Mouse (Mus musculus): Measurements from ENCODE around the gene Acrbp. TPM values are rescaled to one million over a fixed set of nuclear protein-coding genes. Genes with fewer than 3 reads are reported as not detected.

Acrbp gene
- polyA plus RNA-seq, 1 experiment from 2014 or later = 7.4 TPM

DNA sequence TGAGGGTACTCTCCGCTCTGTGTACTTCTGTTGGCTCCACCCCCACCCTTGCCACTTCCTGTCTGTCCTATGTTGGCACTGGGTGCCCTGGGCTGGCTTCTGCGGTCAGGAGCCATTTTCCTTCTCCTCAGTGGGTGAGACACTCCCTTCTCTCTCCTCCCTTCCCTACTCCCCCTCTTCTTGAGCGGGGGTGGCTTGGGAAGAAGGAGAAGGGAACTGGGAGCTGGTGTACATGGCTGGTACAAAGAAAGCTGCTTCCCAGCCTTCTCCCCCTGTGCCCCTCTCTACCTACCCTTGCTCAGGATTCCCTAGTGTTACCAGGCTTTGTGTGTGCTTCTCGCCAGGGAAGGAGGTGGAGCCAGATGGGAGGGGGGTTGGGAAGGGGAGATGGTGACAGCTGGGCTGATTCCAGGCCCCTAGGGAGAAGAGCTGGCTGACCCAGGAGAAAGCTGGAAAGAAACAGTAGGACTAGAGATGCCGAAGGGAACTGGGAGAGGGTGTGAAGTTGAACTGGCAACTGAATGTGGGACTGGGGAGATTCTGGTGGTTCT lies 50.0 kb downstream of the Acrbp start:
- H3K9me3 ChIP-seq (ENCODE audit: control insufficient read depth, low read length) = no peaks in the 10 kb centered on the region
- H3K27me3 ChIP-seq (replicated peaks; ENCODE audit: control insufficient read depth, insufficient read depth, low read length) = no peaks in the 10 kb centered on the region
- H3K36me3 ChIP-seq (ENCODE audit: control insufficient read depth, insufficient read depth, low read length) = peaks cover 35% of the 10 kb centered on the region
- no peak for DNase-seq (ENCODE audit: low spot score)
- peak overlapping the region; percentile 98; the same call in 1 of the 2 replicates for H3K4me3 ChIP-seq (ENCODE audit: low read depth, low read length)
- no peak overlapping the region for H3K27ac ChIP-seq (ENCODE audit: low read depth, low read length)
- H3K9ac ChIP-seq (ENCODE audit: low read depth, low read length) = no peak overlapping the region
- H3K4me1 ChIP-seq (replicated peaks; ENCODE audit: control insufficient read depth, insufficient read depth, low read length) = peaks cover 31% of the 10 kb centered on the region
- H3K4me2 ChIP-seq = peak overlapping the region; percentile 80
- WGBS = 70% methylated on average over 5 of the region's 5 CpGs
- ATAC-seq (replicated peaks; ENCODE audit: low FRiP score) = no peak

DNA sequence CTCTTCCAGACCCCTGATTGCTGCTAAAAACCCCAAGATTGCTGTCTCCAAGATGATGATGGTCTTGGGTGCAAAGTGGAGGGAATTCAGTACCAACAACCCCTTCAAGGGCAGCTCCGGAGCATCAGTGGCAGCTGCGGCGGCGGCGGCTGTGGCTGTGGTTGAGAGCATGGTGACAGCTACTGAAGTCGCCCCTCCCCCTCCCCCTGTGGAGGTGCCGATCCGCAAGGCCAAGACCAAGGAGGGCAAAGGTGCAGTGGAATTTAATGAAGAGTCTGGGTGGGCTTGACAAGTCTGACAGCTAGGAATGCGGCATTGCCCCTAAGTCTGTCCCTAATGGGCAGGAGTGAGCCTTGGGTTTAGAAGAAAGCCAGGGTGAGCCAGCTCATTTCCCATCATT lies 52.0 kb downstream of the Acrbp start:
- Histone ChIP-seq H3K36me3 (ENCODE audit: control insufficient read depth, insufficient read depth, low read length) (peaks cover 53% of the 10 kb centered on the region), H3K4me2 (no peak overlapping the region), H3K4me3 (ENCODE audit: low read depth, low read length) (no peak overlapping the region), H3K9me3 (ENCODE audit: control insufficient read depth, low read length) (no peaks in the 10 kb centered on the region), H3K9ac (ENCODE audit: low read depth, low read length) (no peak overlapping the region), H3K27me3 (replicated peaks; ENCODE audit: control insufficient read depth, insufficient read depth, low read length) (no peaks in the 10 kb centered on the region), H3K4me1 (replicated peaks; ENCODE audit: control insufficient read depth, insufficient read depth, low read length) (peaks cover 25% of the 10 kb centered on the region), H3K27ac (ENCODE audit: low read depth, low read length) (no peak overlapping the region)
- WGBS = 88% methylated on average over 9 of the region's 9 CpGs
- DNase-seq (ENCODE audit: low spot score) (no peak), ATAC-seq (replicated peaks; ENCODE audit: low FRiP score) (no peak)

- no peak overlapping the region for H3K4me3 ChIP-seq (ENCODE audit: low read depth, low read length)
- WGBS = 51% methylated on average over 4 of the region's 4 CpGs
- DNase-seq (ENCODE audit: low spot score) (no peak), ATAC-seq (replicated peaks; ENCODE audit: low FRiP score) (peak; percentile 99)
- H3K9me3 ChIP-seq (ENCODE audit: control insufficient read depth, low read length) = no peaks in the 10 kb centered on the region
- no peak overlapping the region for H3K4me2 ChIP-seq
- no peak overlapping the region for H3K9ac ChIP-seq (ENCODE audit: low read depth, low read length)
- H3K36me3 ChIP-seq (ENCODE audit: control insufficient read depth, insufficient read depth, low read length) = peaks cover 81% of the 10 kb centered on the region
- peak overlapping the region; percentile 54 for H3K27ac ChIP-seq (ENCODE audit: low read depth, low read length)
- H3K27me3 ChIP-seq (replicated peaks; ENCODE audit: control insufficient read depth, insufficient read depth, low read length) = no peaks in the 10 kb centered on the region
- peaks cover 10% of the 10 kb centered on the region for H3K4me1 ChIP-seq (replicated peaks; ENCODE audit: control insufficient read depth, insufficient read depth, low read length)
These were observed 54.7 kb downstream of the Acrbp start for GRCm38 (mm10) chr6:125104223-125104622.

DNA sequence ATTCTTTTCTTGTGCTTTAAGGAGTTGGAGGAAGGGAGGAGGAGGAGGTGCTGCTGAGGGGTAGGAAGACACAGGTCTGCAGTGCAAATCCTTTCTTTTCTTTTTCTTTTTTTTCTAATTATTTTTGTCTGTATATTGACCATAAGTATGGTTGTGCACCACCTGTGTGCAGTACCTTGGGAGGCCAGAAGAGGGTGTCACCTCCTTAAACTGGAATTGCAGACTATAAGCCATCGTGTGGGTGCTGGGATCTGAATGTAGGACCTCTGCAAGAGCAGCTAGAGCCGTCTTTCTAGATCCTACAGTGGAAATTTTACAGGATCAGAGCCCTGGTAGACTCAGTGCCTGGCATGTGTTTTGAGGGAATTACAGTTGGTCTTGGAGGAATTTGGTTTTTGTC lies 58.2 kb downstream of the Acrbp start:
- peaks cover 5% of the 10 kb centered on the region for H3K4me1 ChIP-seq (replicated peaks; ENCODE audit: control insufficient read depth, insufficient read depth, low read length)
- no peak overlapping the region for H3K27ac ChIP-seq (ENCODE audit: low read depth, low read length)
- WGBS = 92% methylated on average over 2 of the region's 2 CpGs
- H3K27me3 ChIP-seq (replicated peaks; ENCODE audit: control insufficient read depth, insufficient read depth, low read length) = no peaks in the 10 kb centered on the region
- H3K36me3 ChIP-seq (ENCODE audit: control insufficient read depth, insufficient read depth, low read length) = peaks cover 88% of the 10 kb centered on the region
- no peak for ATAC-seq (replicated peaks; ENCODE audit: low FRiP score)
- no peak for DNase-seq (ENCODE audit: low spot score)
- H3K9me3 ChIP-seq (ENCODE audit: control insufficient read depth, low read length) = no peaks in the 10 kb centered on the region
- H3K4me2 ChIP-seq = no peak overlapping the region
- H3K4me3 ChIP-seq (ENCODE audit: low read depth, low read length) = no peak overlapping the region
- H3K9ac ChIP-seq (ENCODE audit: low read depth, low read length) = no peak overlapping the region

- Histone ChIP-seq H3K27me3 (replicated peaks; ENCODE audit: control insufficient read depth, insufficient read depth, low read length) (no peaks in the 10 kb centered on the region), H3K4me1 (replicated peaks; ENCODE audit: control insufficient read depth, insufficient read depth, low read length) (peaks cover 5% of the 10 kb centered on the region), H3K4me3 (ENCODE audit: low read depth, low read length) (no peak overlapping the region), H3K9ac (ENCODE audit: low read depth, low read length) (no peak overlapping the region), H3K9me3 (ENCODE audit: control insufficient read depth, low read length) (no peaks in the 10 kb centered on the region), H3K27ac (ENCODE audit: low read depth, low read length) (no peak overlapping the region), H3K36me3 (ENCODE audit: control insufficient read depth, insufficient read depth, low read length) (peaks cover 96% of the 10 kb centered on the region), H3K4me2 (no peak overlapping the region)
- no peak for DNase-seq (ENCODE audit: low spot score)
- 91% methylated on average over 14 of the region's 14 CpGs for WGBS
- ATAC-seq (replicated peaks; ENCODE audit: low FRiP score) = no peak
These were observed 59.9 kb downstream of the Acrbp start for GRCm38 (mm10) chr6:125109371-125109770.

- Histone ChIP-seq H3K4me3 (ENCODE audit: low read depth, low read length) (no peak overlapping the region), H3K36me3 (ENCODE audit: control insufficient read depth, insufficient read depth, low read length) (peaks cover 88% of the 10 kb centered on the region), H3K4me2 (no peak overlapping the region), H3K27ac (ENCODE audit: low read depth, low read length) (no peak overlapping the region), H3K27me3 (replicated peaks; ENCODE audit: control insufficient read depth, insufficient read depth, low read length) (no peaks in the 10 kb centered on the region), H3K9me3 (ENCODE audit: control insufficient read depth, low read length) (no peaks in the 10 kb centered on the region), H3K4me1 (replicated peaks; ENCODE audit: control insufficient read depth, insufficient read depth, low read length) (no peaks in the 10 kb centered on the region), H3K9ac (ENCODE audit: low read depth, low read length) (no peak overlapping the region)
- WGBS = 92% methylated on average over 7 of the region's 7 CpGs
- DNase-seq (ENCODE audit: low spot score) (no peak), ATAC-seq (replicated peaks; ENCODE audit: low FRiP score) (no peak)
These were observed 61.4 kb downstream of the Acrbp start for GRCm38 (mm10) chr6:125110927-125111326.

GRCm38 (mm10) chr6:125112553-125112952 lies 63.1 kb downstream of the Acrbp start:
- no peak overlapping the region for H3K27ac ChIP-seq (ENCODE audit: low read depth, low read length)
- no peak for ATAC-seq (replicated peaks; ENCODE audit: low FRiP score)
- H3K9me3 ChIP-seq (ENCODE audit: control insufficient read depth, low read length) = no peaks in the 10 kb centered on the region
- H3K36me3 ChIP-seq (ENCODE audit: control insufficient read depth, insufficient read depth, low read length) = peaks cover 84% of the 10 kb centered on the region
- H3K4me1 ChIP-seq (replicated peaks; ENCODE audit: control insufficient read depth, insufficient read depth, low read length) = no peaks in the 10 kb centered on the region
- H3K4me3 ChIP-seq (ENCODE audit: low read depth, low read length) = no peak overlapping the region
- no peak for DNase-seq (ENCODE audit: low spot score)
- H3K27me3 ChIP-seq (replicated peaks; ENCODE audit: control insufficient read depth, insufficient read depth, low read length) = no peaks in the 10 kb centered on the region
- H3K9ac ChIP-seq (ENCODE audit: low read depth, low read length) = no peak overlapping the region
- no peak overlapping the region for H3K4me2 ChIP-seq
- 87% methylated on average over 11 of the region's 11 CpGs for WGBS

Small RNA genes lying within 50 kb of the gene (microRNA-seq; reads per million reads assigned to microRNA genes)
- not detected for gene Mir7045 (ENCODE audit: borderline number of aligned reads)

Other genes with a start within 250 kb of the Acrbp start
- 9.5 and 10.4 TPM in 2 replicates for gene Spsb2, start 241.0 kb upstream of the Acrbp start, polyA plus RNA-seq (2014; fragmentation: Nextera tagmentation; extraction: Ambion mirVana)
- gene Tpi1, start 235.4 kb upstream of the Acrbp start, polyA plus RNA-seq (2014; fragmentation: Nextera tagmentation; extraction: Ambion mirVana) = 1,267 and 1,294 TPM in 2 replicates
- 115 and 118 TPM in 2 replicates for gene Usp5, start 220.2 kb upstream of the Acrbp start, polyA plus RNA-seq (2014; fragmentation: Nextera tagmentation; extraction: Ambion mirVana)
- gene Cdca3, start 220.1 kb upstream of the Acrbp start, polyA plus RNA-seq (2014; fragmentation: Nextera tagmentation; extraction: Ambion mirVana) = 223 and 224 TPM in 2 replicates
- gene Gnb3, start 209.4 kb upstream of the Acrbp start, polyA plus RNA-seq (2014; fragmentation: Nextera tagmentation; extraction: Ambion mirVana) = 0.29 and 0.74 TPM in 2 replicates
- 8.6 and 11.3 TPM in 2 replicates for gene P3h3, start 191.9 kb upstream of the Acrbp start, polyA plus RNA-seq (2014; fragmentation: Nextera tagmentation; extraction: Ambion mirVana)
- 0.17 and 0.32 TPM in 2 replicates for gene Gpr162, start 185.7 kb upstream of the Acrbp start, polyA plus RNA-seq (2014; fragmentation: Nextera tagmentation; extraction: Ambion mirVana)
- not detected in 2 replicates for gene Cd4, start 161.5 kb upstream of the Acrbp start, polyA plus RNA-seq (2014; fragmentation: Nextera tagmentation; extraction: Ambion mirVana)
- gene Lag3, start 138.0 kb upstream of the Acrbp start, polyA plus RNA-seq (2014; fragmentation: Nextera tagmentation; extraction: Ambion mirVana) = 0.35 and 0.64 TPM in 2 replicates
- gene Ptms, start 129.6 kb upstream of the Acrbp start, polyA plus RNA-seq (2014; fragmentation: Nextera tagmentation; extraction: Ambion mirVana) = 75.1 and 80.6 TPM in 2 replicates
- 257 and 264 TPM in 2 replicates for gene Mlf2, start 118.3 kb upstream of the Acrbp start, polyA plus RNA-seq (2014; fragmentation: Nextera tagmentation; extraction: Ambion mirVana)
- 147 and 159 TPM in 2 replicates for gene Cops7a, start 84.2 kb upstream of the Acrbp start, polyA plus RNA-seq (2014; fragmentation: Nextera tagmentation; extraction: Ambion mirVana)
- gene Pianp, start 53.0 kb upstream of the Acrbp start, polyA plus RNA-seq (2014; fragmentation: Nextera tagmentation; extraction: Ambion mirVana) = 0.30 and 0.40 TPM in 2 replicates
- gene Zfp384, start 40.5 kb upstream of the Acrbp start, polyA plus RNA-seq (2014; fragmentation: Nextera tagmentation; extraction: Ambion mirVana) = 7.6 and 7.9 TPM in 2 replicates
- gene Ing4, start 9.9 kb upstream of the Acrbp start, polyA plus RNA-seq (2014; fragmentation: Nextera tagmentation; extraction: Ambion mirVana) = 60.0 and 63.8 TPM in 2 replicates
- gene Lpar5, start 18.2 kb downstream of the Acrbp start, polyA plus RNA-seq (2014; fragmentation: Nextera tagmentation; extraction: Ambion mirVana) = 2.6 and 3.2 TPM in 2 replicates
- gene Chd4, start 46.3 kb downstream of the Acrbp start, polyA plus RNA-seq (2014; fragmentation: Nextera tagmentation; extraction: Ambion mirVana) = 62.5 and 71.6 TPM in 2 replicates
- 114 and 125 TPM in 2 replicates for gene Nop2, start 82.2 kb downstream of the Acrbp start, polyA plus RNA-seq (2014; fragmentation: Nextera tagmentation; extraction: Ambion mirVana)
- 7.7 and 9.9 TPM in 2 replicates for gene Iffo1, start 95.6 kb downstream of the Acrbp start, polyA plus RNA-seq (2014; fragmentation: Nextera tagmentation; extraction: Ambion mirVana)
- 2,450 and 2,526 TPM in 2 replicates for gene Gapdh, start 116.8 kb downstream of the Acrbp start, polyA plus RNA-seq (2014; fragmentation: Nextera tagmentation; extraction: Ambion mirVana)
- gene Ncapd2, start 142.0 kb downstream of the Acrbp start, polyA plus RNA-seq (2014; fragmentation: Nextera tagmentation; extraction: Ambion mirVana) = 150 and 158 TPM in 2 replicates
- gene Mrpl51, start 142.1 kb downstream of the Acrbp start, polyA plus RNA-seq (2014; fragmentation: Nextera tagmentation; extraction: Ambion mirVana) = 287 and 311 TPM in 2 replicates
- 1.7 and 2.3 TPM in 2 replicates for gene Vamp1, start 165.9 kb downstream of the Acrbp start, polyA plus RNA-seq (2014; fragmentation: Nextera tagmentation; extraction: Ambion mirVana)
- 4.0 TPM in 2 replicates for gene Tapbpl, start 182.2 kb downstream of the Acrbp start, polyA plus RNA-seq (2014; fragmentation: Nextera tagmentation; extraction: Ambion mirVana)
- gene Cd27, start 187.3 kb downstream of the Acrbp start, polyA plus RNA-seq (2014; fragmentation: Nextera tagmentation; extraction: Ambion mirVana) = 2.7 and 3.2 TPM in 2 replicates
- 0.12 TPM in 1 of 2 replicates, not detected in the other for gene Tuba3a, start 236.4 kb downstream of the Acrbp start, polyA plus RNA-seq (2014; fragmentation: Nextera tagmentation; extraction: Ambion mirVana)

All from liver, embryonic 11.5 days (tissue).